Mouse (Mus musculus) limb, embryonic 14.5 days (tissue): Measurements from ENCODE around the gene F13a1. TPM values are rescaled to one million over a fixed set of nuclear protein-coding genes. Genes with fewer than 3 reads are reported as not detected.

ENCODE experiments used
- ATAC-seq: fragments of 200-750 bp; cut with Nextera tagmentation; 2 replicates; pipeline ENCODE4 v1.8.0; 2017; ENCODE audit warnings: low read depth, moderate number of reproducible peaks, moderate TSS enrichment; ENCODE audit not compliant: low FRiP score
- DNase-seq: peaks from one replicate; pipeline ENCODE4 v3.0.0-alpha.2; 2015; ENCODE audit warnings: low spot score
- H3K27ac ChIP-seq: fragments of 300-500 bp; sonication (generic); replicated peaks from 2 replicates; pipeline ENCODE4 v1.5.1; 2014; ENCODE audit warnings: low read depth, mild to moderate bottlenecking, low read length, moderate library complexity, mixed read lengths
- H3K27me3 ChIP-seq: fragments of 300-500 bp; sonication (generic); 2 replicates; pipeline ENCODE4 v1.6.1; 2014; ENCODE audit warnings: low read length, mixed read lengths; ENCODE audit not compliant: control insufficient read depth, insufficient read depth
- H3K36me3 ChIP-seq: fragments of 300-500 bp; sonication (generic); 2 replicates; pipeline ENCODE4 v1.6.1; 2014; ENCODE audit warnings: mild to moderate bottlenecking, low read length, moderate library complexity, mixed read lengths; ENCODE audit not compliant: control insufficient read depth, insufficient read depth
- H3K4me1 ChIP-seq: fragments of 300-500 bp; sonication (generic); 2 replicates; pipeline ENCODE4 v1.6.1; 2014; ENCODE audit warnings: antibody characterized with exemption, low read length, mixed read lengths; ENCODE audit not compliant: control insufficient read depth, insufficient read depth
- H3K4me2 ChIP-seq: fragments of 300-500 bp; sonication (generic); replicated peaks from 2 replicates; pipeline ENCODE4 v1.6.1; 2014; ENCODE audit warnings: low read depth, mild to moderate bottlenecking, low read length, moderate library complexity; ENCODE audit not compliant: severe bottlenecking
- H3K4me3 ChIP-seq: fragments of 300-500 bp; sonication (generic); replicated peaks from 2 replicates; pipeline ENCODE4 v1.5.1; 2014; ENCODE audit warnings: low read length
- H3K9ac ChIP-seq: fragments of 300-500 bp; sonication (generic); 2 replicates; pipeline ENCODE4 v1.6.1; 2014; ENCODE audit warnings: mild to moderate bottlenecking, low read depth, low read length, moderate library complexity; ENCODE audit not compliant: severe bottlenecking
- H3K9me3 ChIP-seq: fragments of 300-500 bp; sonication (generic); 2 replicates; pipeline ENCODE4 v1.6.1; 2016; ENCODE audit warnings: low read length; ENCODE audit not compliant: control insufficient read depth
- POLR2A ChIP-seq: fragments of 200-500 bp; IDR thresholded peaks from 2 replicates; pipeline ENCODE4 v1.8.0; 2012; ENCODE audit warnings: inconsistent platforms, mild to moderate bottlenecking, moderate library complexity, borderline replicate concordance; ENCODE audit not compliant: insufficient read depth, insufficient read length; ENCODE audit errors: extremely low read depth
- WGBS: fragments of 180-500 bp; shearing (Covaris S2); extraction: QIAGEN DNeasy Blood & Tissue Kit; methylation state at CpG from one replicate; pipeline ENCODE4 v1.1.7; 2014; 5-methylcytosine and 5-hydroxymethylcytosine counted together
- polyA plus RNA-seq, 2 experiments: library from polyadenylated mRNA; depleted of rRNA in 1 of 2; stranded (reverse) in 1 of 2; unstranded in 1 of 2; fragments of >200 nt; fragmentation: Nextera tagmentation in 1 of 2; extraction: Ambion mirVana in 1 of 2; gene quantifications; 2 replicates each; pipeline versions ENCODE4 v1.2.1 to v1.2.3; 2012 to 2014

The F13a1 gene
- polyA plus RNA-seq, 2 experiments = 12.9 to 17.3 TPM

DNA sequence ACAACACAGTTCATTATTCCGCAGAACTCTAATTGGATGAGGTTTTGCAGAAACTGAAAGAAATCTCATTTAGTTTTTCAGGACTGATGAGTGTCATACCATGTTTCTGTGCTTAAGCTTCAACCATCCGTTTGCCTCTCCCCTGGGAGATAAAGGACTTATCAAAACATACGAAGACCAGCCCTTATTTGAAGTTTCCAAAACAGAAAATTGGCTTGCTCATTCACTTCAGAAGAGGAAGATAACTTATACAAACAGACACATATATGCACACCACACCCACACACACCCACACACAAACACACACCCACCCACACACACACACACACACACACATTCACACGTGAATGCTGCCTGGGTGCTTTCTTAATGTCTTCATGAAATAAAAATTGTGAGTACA is 20.8 kb upstream of the F13a1 start:
- no peak overlapping the region for H3K4me3 ChIP-seq
- ATAC-seq (no peak), DNase-seq (no peak)
- TF ChIP-seq POLR2A = no peak
- no peaks in the 10 kb centered on the region for H3K4me1 ChIP-seq
- 83% methylated on average over 4 of the region's 4 CpGs for WGBS
- H3K9me3 ChIP-seq = no peaks in the 10 kb centered on the region
- H3K4me2 ChIP-seq = no peak overlapping the region
- no peak overlapping the region for H3K27ac ChIP-seq
- H3K9ac ChIP-seq = no peak overlapping the region
- no peaks in the 10 kb centered on the region for H3K27me3 ChIP-seq
- no peaks in the 10 kb centered on the region for H3K36me3 ChIP-seq

DNA sequence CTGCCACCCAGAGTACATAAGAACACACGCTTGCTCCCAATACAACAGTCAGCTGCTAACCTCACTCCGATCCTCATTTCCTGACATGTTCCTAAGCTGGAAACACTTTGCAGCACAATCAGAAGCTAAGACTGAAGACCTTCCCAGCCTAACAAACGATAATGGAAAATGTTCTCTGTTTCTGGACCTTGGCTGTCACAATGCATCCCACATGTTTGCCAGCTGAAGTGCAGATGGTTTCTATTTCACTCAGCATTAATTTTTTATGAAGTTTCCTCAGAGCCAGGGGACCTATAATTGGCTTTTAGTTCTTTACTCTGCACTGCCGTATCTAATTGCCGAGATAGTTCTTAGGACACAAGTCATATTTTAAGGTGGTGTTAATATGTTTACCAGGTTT is 10.8 kb upstream of the F13a1 start:
- Histone ChIP-seq H3K4me2 (no peak overlapping the region), H3K9me3 (no peaks in the 10 kb centered on the region), H3K4me1 (peaks cover 12% of the 10 kb centered on the region), H3K27me3 (no peaks in the 10 kb centered on the region), H3K9ac (no peak overlapping the region), H3K27ac (no peak overlapping the region), H3K4me3 (no peak overlapping the region), H3K36me3 (no peaks in the 10 kb centered on the region)
- DNase-seq (peak; percentile 80), ATAC-seq (peak; percentile 67)
- no peak for TF ChIP-seq POLR2A
- 17% methylated on average over 5 of the region's 5 CpGs for WGBS

DNA sequence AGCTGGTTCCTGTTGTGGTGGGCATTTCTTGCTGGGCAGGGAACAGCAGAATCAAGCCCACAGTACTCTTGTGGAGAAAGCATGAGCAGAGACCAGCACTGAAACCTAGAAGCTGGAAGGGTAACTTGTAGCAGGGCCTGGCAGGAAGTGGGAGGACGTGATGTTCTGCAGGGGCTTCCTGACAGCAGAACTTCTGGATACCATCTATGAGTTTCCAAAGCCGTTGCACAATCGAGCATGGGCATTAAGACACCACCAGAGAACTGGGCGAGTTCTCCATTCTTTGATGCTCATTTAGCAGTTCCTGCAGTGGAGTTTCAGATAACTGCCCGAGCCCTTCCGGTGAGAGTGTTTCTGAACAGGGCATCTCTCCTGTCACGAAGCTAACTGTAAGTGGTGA is 6.6 kb upstream of the F13a1 start:
- H3K4me1 ChIP-seq = peaks cover 9% of the 10 kb centered on the region
- ATAC-seq (no peak), DNase-seq (peak; percentile 2)
- no peak overlapping the region for H3K4me2 ChIP-seq
- no peaks in the 10 kb centered on the region for H3K9me3 ChIP-seq
- 88% methylated on average over 7 of the region's 7 CpGs for WGBS
- no peaks in the 10 kb centered on the region for H3K36me3 ChIP-seq
- TF ChIP-seq POLR2A = no peak
- no peak overlapping the region for H3K4me3 ChIP-seq
- H3K9ac ChIP-seq = no peak overlapping the region
- no peaks in the 10 kb centered on the region for H3K27me3 ChIP-seq
- H3K27ac ChIP-seq = no peak overlapping the region

DNA sequence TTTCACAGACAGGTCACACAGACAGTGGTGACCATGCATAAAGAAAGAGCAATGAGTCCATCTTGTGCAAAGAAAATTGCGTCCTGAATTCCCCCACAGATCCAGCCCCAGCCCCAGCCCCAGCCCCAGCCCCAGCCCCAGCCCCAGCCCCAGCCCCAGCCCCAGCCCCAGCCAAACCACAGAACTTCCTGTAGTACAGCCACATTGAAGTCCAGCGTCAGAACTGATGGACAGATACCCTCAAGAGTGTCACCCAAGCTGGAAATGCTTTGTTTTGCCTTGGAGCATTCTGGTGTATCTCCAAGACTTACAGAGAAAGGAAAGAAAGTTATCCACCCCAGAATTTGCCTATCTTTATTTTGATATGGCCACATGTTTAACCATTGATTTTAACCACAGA is 413 bp downstream of the F13a1 start:
- Histone ChIP-seq H3K4me1 (no peaks in the 10 kb centered on the region), H3K4me2 (no peak overlapping the region), H3K27ac (no peak overlapping the region), H3K9ac (no peak overlapping the region), H3K4me3 (no peak overlapping the region), H3K27me3 (no peaks in the 10 kb centered on the region), H3K9me3 (no peaks in the 10 kb centered on the region; the same call in 1 of the 2 replicates), H3K36me3 (no peaks in the 10 kb centered on the region)
- DNase-seq = no peak
- 88% methylated on average over 2 of the region's 2 CpGs for WGBS
- TF ChIP-seq POLR2A = no peak
- ATAC-seq = no peak

DNA sequence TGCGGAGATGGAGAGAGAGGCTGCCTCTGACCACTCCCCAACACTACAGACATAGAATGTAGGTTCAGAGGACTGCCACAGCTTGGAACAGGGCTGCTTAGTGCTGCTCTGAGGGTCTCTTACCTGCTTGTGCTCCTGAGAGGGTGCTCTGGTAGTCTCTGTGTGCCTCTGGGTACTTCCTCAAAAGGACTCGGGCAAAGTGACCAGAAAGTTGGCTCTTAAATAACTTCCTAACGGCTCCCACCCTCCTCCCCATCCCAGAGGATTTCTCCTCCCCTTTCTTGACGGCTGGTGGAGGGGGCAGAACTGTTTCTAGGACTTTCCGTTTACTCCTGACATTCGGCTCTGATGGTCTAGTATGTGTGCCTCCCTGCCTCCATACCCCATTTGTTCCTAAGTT is 1.0 kb downstream of the F13a1 start:
- no peaks in the 10 kb centered on the region for H3K36me3 ChIP-seq
- WGBS = 47% methylated on average over 6 of the region's 6 CpGs
- H3K4me3 ChIP-seq = no peak overlapping the region
- no peaks in the 10 kb centered on the region; the same call in 1 of the 2 replicates for H3K9me3 ChIP-seq
- no peak for ATAC-seq
- TF ChIP-seq POLR2A = no peak
- no peak overlapping the region for H3K27ac ChIP-seq
- H3K4me1 ChIP-seq = no peaks in the 10 kb centered on the region
- no peak for DNase-seq
- no peaks in the 10 kb centered on the region for H3K27me3 ChIP-seq
- no peak overlapping the region for H3K9ac ChIP-seq
- no peak overlapping the region for H3K4me2 ChIP-seq

DNA sequence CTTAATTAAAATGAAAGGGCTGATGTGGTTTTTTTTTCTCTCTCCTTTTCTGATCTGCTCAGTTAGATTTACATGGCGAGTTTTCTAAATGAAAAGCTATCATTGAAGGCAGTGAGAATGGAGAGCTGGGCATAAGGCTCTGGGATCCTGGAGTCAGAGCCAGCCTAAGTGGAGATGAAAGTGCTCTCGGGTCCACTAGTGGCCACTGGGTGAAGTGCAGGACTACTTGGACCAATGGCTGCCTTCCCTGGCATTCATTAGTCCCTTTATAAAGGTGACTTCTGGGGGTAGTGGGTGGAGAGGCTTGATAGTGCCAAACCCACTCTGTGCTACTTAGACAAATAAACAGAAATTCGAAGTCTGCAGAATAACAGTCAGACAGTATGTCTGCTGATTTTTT is 5.0 kb downstream of the F13a1 start:
- Histone ChIP-seq H3K4me3 (no peak overlapping the region), H3K9me3 (no peaks in the 10 kb centered on the region), H3K9ac (no peak overlapping the region), H3K36me3 (no peaks in the 10 kb centered on the region), H3K27ac (no peak overlapping the region), H3K4me1 (no peaks in the 10 kb centered on the region), H3K4me2 (no peak overlapping the region), H3K27me3 (no peaks in the 10 kb centered on the region)
- ATAC-seq (no peak), DNase-seq (no peak)
- WGBS = 86% methylated on average over 3 of the region's 3 CpGs
- no peak for TF ChIP-seq POLR2A
